Mouse (Mus musculus) embryo, embryonic 11.5 days (tissue): ENCODE measurements around the gene Apol8.
A peak's percentile ranks its signal among the peaks of the same experiment; 100 is the strongest.

Experiments used
- DNase-seq: peaks from one replicate; pipeline ENCODE4 v3.0.0-alpha.2; 2012; ENCODE audit warnings: low read depth, low spot score

Gene Apol8

GRCm38 (mm10) chr15:77756848-77757247 lies at the start of gene Apol8:
TSS of gene Apol8 (minus strand) at chr15:77757003.
- DNase-seq: peak; percentile 42

- DNase-seq: no peak
Measured at GRCm38 (mm10) chr15:77805657-77806056, 48.9 kb upstream of the Apol8 start.

- no peak for DNase-seq
Measured at GRCm38 (mm10) chr15:77804949-77805348, 48.1 kb upstream of the Apol8 start.

- DNase-seq: no peak
Measured at GRCm38 (mm10) chr15:77804460-77804859, 47.7 kb upstream of the Apol8 start.

GRCm38 (mm10) chr15:77803747-77804146 lies 46.9 kb upstream of the Apol8 start:
- no peak for DNase-seq

- DNase-seq: no peak
Measured at GRCm38 (mm10) chr15:77802992-77803391, 46.2 kb upstream of the Apol8 start.

- DNase-seq: no peak
Measured at GRCm38 (mm10) chr15:77801188-77801587, 44.4 kb upstream of the Apol8 start.

- DNase-seq: no peak
Measured at GRCm38 (mm10) chr15:77800511-77800910, 43.7 kb upstream of the Apol8 start.

GRCm38 (mm10) chr15:77799491-77800474 lies 43.0 kb upstream of the Apol8 start:
- no peak for DNase-seq

- peak; percentile 49 for DNase-seq
Measured at GRCm38 (mm10) chr15:77798664-77799490, 42.1 kb upstream of the Apol8 start.

- DNase-seq: no peak
Measured at GRCm38 (mm10) chr15:77797609-77798411, 41.0 kb upstream of the Apol8 start.

- no peak for DNase-seq
Measured at GRCm38 (mm10) chr15:77796409-77797035, 39.7 kb upstream of the Apol8 start.

- DNase-seq: no peak
Measured at GRCm38 (mm10) chr15:77794908-77795356, 38.1 kb upstream of the Apol8 start.

GRCm38 (mm10) chr15:77794138-77794907 lies 37.5 kb upstream of the Apol8 start:
- no peak for DNase-seq

GRCm38 (mm10) chr15:77793554-77793953 lies 36.8 kb upstream of the Apol8 start:
- no peak for DNase-seq

- DNase-seq: no peak
Measured at GRCm38 (mm10) chr15:77793094-77793493, 36.3 kb upstream of the Apol8 start.

- DNase-seq: no peak
Measured at GRCm38 (mm10) chr15:77792056-77792455, 35.3 kb upstream of the Apol8 start.

GRCm38 (mm10) chr15:77790656-77791405 lies 34.0 kb upstream of the Apol8 start:
- DNase-seq: no peak

GRCm38 (mm10) chr15:77789186-77789585 lies 32.4 kb upstream of the Apol8 start:
- no peak for DNase-seq
